Mouse (Mus musculus) layer of hippocampus, postnatal 36 days (tissue): ENCODE measurements around the gene Hps5. TPM values are rescaled to one million over a fixed set of nuclear protein-coding genes. Genes with fewer than 3 reads are reported as not detected.

ENCODE experiments used
- DNase-seq, 2 experiments: peaks; one replicate each; pipeline ENCODE4 v3.0.0; 2022
- total RNA-seq, 2 experiments: library from RNA; stranded (reverse); gene quantifications; 2 replicates each; pipeline ENCODE4 v1.2.3; 2021

Hps5 gene
- total RNA-seq, 2 experiments from 2014 or later: 16.2 to 16.4 TPM

- DNase-seq: no peak
Measured at GRCm38 (mm10) chr7:46734983-46735382, 60.9 kb downstream of the Hps5 start.

- no peak for DNase-seq
Measured at GRCm38 (mm10) chr7:46732458-46732857, 63.4 kb downstream of the Hps5 start, which contains the start of gene Saa4. Saa4 (minus strand) TSS chr7:46732603.

GRCm38 (mm10) chr7:46727584-46727983 is 68.3 kb downstream of the Hps5 start:
- no peak for DNase-seq

GRCm38 (mm10) chr7:46724396-46724795 is 71.5 kb downstream of the Hps5 start:
- no peak for DNase-seq

- no peak for DNase-seq
Measured at GRCm38 (mm10) chr7:46723849-46724248, 72.0 kb downstream of the Hps5 start.

GRCm38 (mm10) chr7:46723354-46723753 is 72.5 kb downstream of the Hps5 start:
- DNase-seq: no peak

- DNase-seq: no peak
Measured at GRCm38 (mm10) chr7:46720460-46720859, 75.4 kb downstream of the Hps5 start.

- DNase-seq: no peak
Measured at GRCm38 (mm10) chr7:46719526-46719925, 76.3 kb downstream of the Hps5 start.

GRCm38 (mm10) chr7:46718591-46719270 is 77.1 kb downstream of the Hps5 start:
- no peak for DNase-seq

GRCm38 (mm10) chr7:46716897-46717296 is 79.0 kb downstream of the Hps5 start:
- DNase-seq: no peak

GRCm38 (mm10) chr7:46715600-46715999 is 80.3 kb downstream of the Hps5 start, which contains the start of gene Saa3:
Saa3 (minus strand) TSS chr7:46715700.
- no peak for DNase-seq

GRCm38 (mm10) chr7:46714518-46714917 is 81.3 kb downstream of the Hps5 start:
- DNase-seq: peak in 1 of 2 experiments; percentile 45

GRCm38 (mm10) chr7:46712250-46712649 is 83.6 kb downstream of the Hps5 start:
- DNase-seq: no peak

Other genes starting within 250 kb of the Hps5 start
- 10 to 100 TPM; 42.4 to 45.4 TPM for gene Sergef, start 156.3 kb downstream of the Hps5 start, total RNA-seq
- under 1 TPM; 0.10 to 0.25 TPM for gene Tph1, start 123.5 kb downstream of the Hps5 start, total RNA-seq
- 10 to 100 TPM; 10.3 to 11.3 TPM for gene Saal1, start 85.4 kb downstream of the Hps5 start, total RNA-seq
- gene Saa3, start 80.4 kb downstream of the Hps5 start, total RNA-seq: not detected
- gene Saa4, start 63.5 kb downstream of the Hps5 start, total RNA-seq: not detected
- gene Saa1, start 53.1 kb downstream of the Hps5 start, total RNA-seq: not detected
- not detected for gene Saa2, start 44.3 kb downstream of the Hps5 start, total RNA-seq
- gene Gtf2h1, start within 50 bp of the Hps5 start, total RNA-seq: 10 to 100 TPM; 36.9 to 37.2 TPM
- gene Ldha, start 45.4 kb upstream of the Hps5 start, total RNA-seq: 100 to 1,000 TPM; 286 to 311 TPM
- gene Ldhc, start 65.1 kb upstream of the Hps5 start, total RNA-seq: not detected
- 10 to 100 TPM; 73.0 to 80.2 TPM for gene Tsg101, start 123.9 kb upstream of the Hps5 start, total RNA-seq
- 10 to 100 TPM; 15.5 to 18.3 TPM for gene Uevld, start 162.5 kb upstream of the Hps5 start, total RNA-seq
- gene Gm9999, start 187.5 kb upstream of the Hps5 start, total RNA-seq: not detected
- 10 to 100 TPM; 16.3 to 16.5 TPM for gene Spty2d1, start 212.3 kb upstream of the Hps5 start, total RNA-seq